Mouse (Mus musculus) heart, postnatal 0 days (tissue): ENCODE data around the gene Rora.

ENCODE experiments used
- CTCF ChIP-seq: IDR thresholded peaks from 2 replicates; pipeline ENCODE4 v1.5.1; 2016; ENCODE audit warnings: antibody characterized with exemption, control low read depth, low read depth
- EP300 ChIP-seq: IDR thresholded peaks from 2 replicates; pipeline ENCODE4 v1.6.1; 2016; ENCODE audit warnings: antibody characterized with exemption, low read depth

DNA sequence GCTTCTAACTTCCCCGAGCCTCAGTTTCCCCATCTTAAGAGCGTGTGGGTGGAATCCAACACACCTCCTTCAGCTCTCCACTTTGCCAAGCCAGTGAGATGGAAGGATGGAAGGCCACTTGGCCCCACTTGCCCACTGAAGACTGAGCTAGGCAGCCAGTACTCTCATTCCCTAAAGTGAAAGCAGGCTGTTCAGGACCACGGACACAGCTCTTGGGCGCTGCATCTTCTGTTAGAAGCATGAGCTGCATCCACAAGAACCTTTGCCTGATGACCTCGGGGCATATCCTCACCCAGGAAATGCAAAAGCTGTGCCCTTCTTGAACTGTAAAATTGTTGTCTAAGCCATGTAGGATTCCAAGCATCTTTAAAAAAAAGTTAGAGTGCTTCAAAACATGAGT, 54.0 kb downstream of the Rora start:
- TF ChIP-seq EP300 (no peak), CTCF (no peak)
